Mouse (Mus musculus) urinary bladder, adult 18-20 months (tissue): ENCODE measurements around the gene Ppara.
A peak's percentile ranks its signal among the peaks of the same experiment; 100 is the strongest.

ENCODE experiments used
- DNase-seq, 2 experiments: peaks; one replicate each; pipeline ENCODE4 v3.0.0; 2022; ENCODE audit warnings: low spot score in 2 of 2, mixed read lengths in 2 of 2

Ppara gene

DNA sequence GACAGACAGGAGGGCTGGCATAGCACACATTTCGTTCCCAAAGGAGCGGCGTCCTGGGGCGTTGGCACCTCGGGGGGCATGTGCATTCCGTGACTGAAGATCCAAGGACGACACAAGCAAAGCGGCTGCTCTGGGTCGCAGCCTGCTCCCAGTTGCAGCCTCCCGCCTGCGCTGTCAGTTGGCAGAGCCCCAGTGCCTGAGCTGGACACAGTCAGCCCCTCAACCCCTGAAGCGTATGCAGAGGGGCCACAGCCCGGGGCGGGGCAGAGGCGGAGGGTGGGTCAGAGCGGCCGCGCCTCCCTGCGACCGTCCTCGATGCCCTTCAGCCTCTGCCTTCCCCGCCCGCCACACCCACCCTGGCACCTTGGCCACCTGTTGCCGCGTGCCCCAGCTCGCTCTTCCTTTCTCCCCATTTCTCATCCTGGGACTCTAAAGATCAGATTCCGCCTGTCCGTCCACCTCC, at the start of gene Ppara:
Gene Ppara, plus strand, starts transcription at position 413 of the 463 bp plus-strand sequence.
- DNase-seq, result peak in 1 of 2 experiments; percentile 38

DNA sequence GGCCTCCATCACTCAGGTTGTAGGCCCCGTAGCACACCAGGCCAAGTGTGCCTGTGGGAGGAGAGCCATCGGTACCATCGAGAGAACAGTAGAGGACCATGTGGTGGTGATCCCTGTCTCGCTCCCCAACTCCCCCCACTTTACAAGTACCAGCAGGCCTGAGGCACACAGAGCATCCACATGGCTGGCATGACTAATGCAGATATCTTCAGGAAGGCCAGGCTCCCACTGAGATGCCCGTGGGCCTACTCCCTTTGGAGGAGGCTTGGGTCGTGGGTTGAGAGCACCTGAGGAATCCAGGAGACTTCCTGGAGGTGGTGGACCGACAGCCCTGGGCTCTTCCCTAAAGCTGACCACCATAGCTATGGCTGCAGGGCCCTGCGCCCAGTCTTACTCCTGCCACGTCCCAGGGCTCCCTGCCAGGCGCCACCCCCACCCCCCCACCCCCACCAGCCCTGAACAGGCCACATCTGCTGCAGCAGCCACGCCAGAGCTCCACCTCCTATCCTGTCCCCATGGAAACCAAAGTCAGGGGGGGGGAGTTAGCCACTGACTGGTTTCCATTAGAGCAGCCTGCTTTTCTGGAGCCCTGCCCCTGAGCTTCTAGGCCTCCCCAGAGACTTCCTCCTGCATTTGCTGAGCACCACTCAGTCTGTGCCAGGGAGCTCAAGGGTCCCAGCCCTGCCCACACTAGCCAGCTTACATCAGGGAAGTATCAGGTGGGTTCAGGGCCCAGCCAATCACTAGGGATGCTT, 48.0 kb upstream of the Ppara start:
- DNase-seq, result no peak

GRCm38 (mm10) chr15:85687630-85688410, 47.0 kb upstream of the Ppara start:
- no peak for DNase-seq

GRCm38 (mm10) chr15:85688734-85689133, 46.0 kb upstream of the Ppara start:
- no peak for DNase-seq

GRCm38 (mm10) chr15:85689523-85689922, 45.3 kb upstream of the Ppara start:
- no peak for DNase-seq

DNA sequence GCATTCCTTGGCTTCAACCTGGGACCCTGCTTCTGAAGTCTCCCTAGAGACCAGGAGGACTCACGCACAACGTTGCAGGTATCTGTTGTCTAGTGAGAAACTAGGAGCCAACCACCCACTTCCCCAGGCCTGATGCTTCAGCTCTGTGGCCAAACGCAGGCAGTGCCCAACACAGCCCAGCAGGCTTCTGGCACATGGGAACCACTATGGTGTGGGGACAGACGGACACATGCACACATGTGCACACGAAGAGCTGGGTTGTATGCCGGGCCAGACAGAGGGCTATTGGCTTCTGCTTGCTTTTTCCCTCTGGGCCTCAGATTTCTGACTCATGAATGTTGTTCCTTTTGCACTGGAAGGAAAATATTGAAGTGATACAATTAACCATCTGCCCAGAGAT, 44.7 kb upstream of the Ppara start:
- DNase-seq, result no peak

DNA sequence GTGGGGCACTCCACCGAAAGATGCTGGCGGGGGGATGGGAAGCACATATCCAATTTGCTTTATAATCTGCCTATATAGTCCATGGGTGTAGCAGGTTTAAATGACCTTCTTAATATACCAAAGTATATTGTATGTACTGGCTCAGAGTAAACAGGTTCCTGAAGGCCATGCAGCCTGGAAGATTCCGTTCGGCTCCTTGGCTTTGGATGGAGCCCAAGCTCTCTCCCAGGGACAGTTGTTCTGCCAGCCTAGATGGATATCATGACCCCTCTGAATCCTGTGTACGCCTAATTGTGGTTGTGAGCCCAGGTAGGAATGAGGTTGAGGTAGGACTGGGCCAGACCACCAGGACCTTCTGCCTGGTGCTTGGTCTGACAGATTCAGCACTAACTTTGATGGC, 43.9 kb upstream of the Ppara start:
- DNase-seq, result no peak

DNA sequence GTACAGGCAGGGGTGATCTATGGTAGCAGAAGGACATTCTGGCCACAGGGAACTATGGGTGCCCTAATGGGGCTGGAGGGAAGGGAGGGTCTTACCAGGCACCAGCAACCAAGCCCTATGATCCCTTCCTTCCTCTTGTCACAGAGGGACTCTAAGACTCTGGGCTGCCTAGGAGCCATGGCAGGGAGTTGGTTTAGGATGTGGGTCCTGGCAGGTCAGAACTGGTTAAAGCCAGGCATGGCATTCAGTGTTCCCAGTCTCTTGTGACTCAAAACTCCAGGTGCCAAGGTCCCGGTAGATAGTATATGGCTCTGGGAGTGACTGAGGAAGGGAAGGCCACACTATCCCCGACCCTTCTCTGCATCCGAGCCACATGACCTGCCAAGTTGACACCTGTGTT, 41.7 kb upstream of the Ppara start:
- DNase-seq, result no peak

DNA sequence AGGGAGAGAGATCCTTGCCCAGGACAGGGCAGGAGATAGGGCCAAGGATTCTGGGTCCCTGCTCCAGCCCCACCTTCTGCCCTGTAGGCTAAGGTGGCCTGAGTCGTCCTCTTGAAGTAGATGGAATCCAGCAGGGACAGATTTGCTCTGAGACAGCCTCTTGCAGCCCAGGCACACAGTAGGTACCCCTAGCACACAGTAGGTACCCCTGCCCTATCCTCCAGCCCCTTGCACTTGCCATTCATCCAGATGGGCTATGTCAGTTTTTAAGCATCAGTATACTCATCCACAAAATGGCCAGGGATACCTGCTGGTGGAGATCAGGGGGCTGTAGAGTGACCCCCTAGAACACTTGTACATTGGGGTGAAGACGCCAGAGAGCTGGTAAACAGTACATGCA, 41.0 kb upstream of the Ppara start:
- DNase-seq, result no peak

GRCm38 (mm10) chr15:85694379-85694778, 40.4 kb upstream of the Ppara start:
- DNase-seq, result no peak

DNA sequence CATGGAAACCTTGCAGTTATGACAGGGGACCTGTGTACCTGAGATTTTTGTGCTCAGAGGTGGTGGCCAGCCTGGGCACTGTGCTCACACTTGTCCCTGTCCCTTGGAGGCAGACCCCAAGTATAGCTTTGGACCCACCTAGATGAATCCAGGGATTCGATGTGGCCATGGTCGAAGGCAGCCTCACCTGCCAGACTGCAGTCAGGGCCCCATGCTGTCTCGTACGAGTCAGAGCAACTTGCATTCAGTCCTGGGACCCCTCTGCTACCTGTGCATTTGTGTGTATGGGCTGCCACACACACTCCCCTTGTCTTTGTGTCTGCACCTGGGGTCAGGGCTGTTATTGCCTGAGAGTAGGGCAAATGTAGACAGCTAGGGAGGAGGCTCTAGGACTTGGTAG, 39.5 kb upstream of the Ppara start:
- DNase-seq, result no peak

GRCm38 (mm10) chr15:85698345-85699034, 36.3 kb upstream of the Ppara start:
- DNase-seq, result no peak

GRCm38 (mm10) chr15:85699452-85699851, 35.3 kb upstream of the Ppara start:
- DNase-seq, result no peak

DNA sequence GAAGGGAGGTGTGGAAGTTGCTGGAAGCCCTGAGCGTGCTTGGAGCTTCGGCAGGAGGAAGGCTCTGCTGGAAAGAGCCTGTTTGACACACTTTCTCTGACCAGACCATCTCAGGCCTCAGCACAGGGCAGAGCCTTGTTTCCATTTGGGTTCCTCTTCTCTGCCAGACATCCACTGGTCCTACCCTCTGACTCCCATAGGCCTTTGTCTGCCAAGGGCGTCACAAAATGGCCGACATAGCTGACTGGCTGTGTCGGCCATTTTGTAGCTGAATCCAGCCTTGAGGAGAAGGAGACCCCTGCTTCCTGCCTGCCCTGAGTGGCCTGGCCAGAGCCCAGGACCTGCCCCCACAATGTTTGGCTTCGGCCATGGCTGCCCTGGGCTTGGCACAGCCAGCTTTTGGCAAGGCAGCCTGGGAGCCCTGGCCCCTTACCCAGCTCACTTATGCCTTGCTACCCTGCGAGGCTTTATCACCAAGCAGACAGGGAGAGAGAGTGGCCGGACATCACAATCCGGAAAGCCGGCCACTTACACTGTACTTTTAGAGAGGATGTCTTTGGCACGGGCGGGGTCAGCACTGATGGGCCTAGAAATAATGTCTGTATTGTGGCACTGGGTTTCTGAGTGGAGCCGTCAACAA, 34.8 kb upstream of the Ppara start:
- DNase-seq, result no peak

- DNase-seq, result no peak
Measured at GRCm38 (mm10) chr15:85700716-85701115, 34.1 kb upstream of the Ppara start.

DNA sequence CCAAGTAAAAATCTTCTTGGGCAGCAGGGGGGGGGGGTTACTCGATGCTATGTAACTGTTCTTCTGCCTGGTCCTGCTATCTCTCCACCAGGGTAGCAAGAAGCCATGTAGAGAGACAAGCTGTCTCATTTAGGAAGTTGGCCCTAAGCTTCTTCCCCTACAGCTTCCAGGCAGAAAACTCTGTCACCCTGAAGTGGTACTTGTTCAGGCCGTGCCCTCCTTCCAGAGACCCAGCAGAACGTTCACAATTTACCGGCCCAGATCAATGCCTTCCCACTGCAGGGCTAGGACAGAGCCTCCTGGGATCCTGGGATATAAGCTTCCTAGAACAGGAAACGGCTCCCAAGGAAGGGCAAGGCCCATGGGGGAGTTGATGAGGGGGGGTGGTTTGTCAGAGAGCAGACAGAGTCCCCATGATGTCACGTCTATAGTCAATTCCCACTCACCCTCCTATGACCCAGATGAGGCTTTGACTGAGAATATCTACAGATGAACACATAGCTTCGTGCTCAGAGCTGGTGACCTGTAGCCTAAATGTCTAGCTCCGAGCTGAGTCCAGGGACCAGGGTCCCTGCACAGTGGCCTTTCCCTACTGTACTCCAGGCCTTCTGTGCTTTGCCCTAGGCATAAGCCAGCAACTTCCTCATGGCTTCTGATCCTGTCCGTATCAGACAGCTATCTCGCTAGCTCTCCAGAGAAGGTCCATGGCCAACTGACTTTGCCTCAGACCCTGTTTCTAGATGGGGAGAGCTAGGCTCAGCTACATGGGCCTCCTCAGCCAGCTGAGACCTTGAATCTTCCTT, 33.5 kb upstream of the Ppara start:
- no peak for DNase-seq

GRCm38 (mm10) chr15:85702411-85702951, 32.3 kb upstream of the Ppara start:
- DNase-seq, result peak in 1 of 2 experiments; percentile 63

DNA sequence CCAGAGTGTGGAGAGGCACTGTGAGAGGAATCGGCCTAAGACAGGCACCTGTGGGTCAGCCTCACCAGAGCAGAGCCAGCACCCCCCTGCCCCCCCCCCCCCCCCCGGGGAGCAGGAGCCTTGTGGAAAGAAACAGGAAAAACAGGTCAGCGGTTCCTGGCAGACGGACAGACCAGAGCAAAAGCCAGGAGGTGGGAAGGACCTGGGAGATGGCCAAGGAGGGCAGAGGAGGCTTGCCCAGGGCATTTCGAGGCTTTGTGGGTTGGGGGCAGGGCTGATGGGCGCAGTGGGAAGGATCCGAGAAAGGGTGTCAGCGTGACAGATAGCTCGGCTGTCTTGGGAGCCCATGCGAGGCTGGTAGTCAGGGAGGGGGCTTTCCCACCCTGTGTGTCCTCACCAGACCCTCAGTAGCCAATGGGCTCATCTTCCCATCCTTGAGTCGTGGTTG, 31.6 kb upstream of the Ppara start:
- peak in 1 of 2 experiments; percentile 76 for DNase-seq

GRCm38 (mm10) chr15:85703858-85704257, 30.9 kb upstream of the Ppara start:
- no peak for DNase-seq

- DNase-seq, result no peak
Measured at GRCm38 (mm10) chr15:85704341-85705012, 30.3 kb upstream of the Ppara start.
